Mouse (Mus musculus) lung, embryonic 15.5 days (tissue): Measurements from ENCODE around the gene Tmem150a. TPM values are rescaled to one million over a fixed set of nuclear protein-coding genes. Genes with fewer than 3 reads are reported as not detected.

ENCODE experiments used
- ATAC-seq: fragments of 200-750 bp; cut with Nextera tagmentation; 2 replicates; pipeline ENCODE4 v1.8.0; 2017; ENCODE audit warnings: moderate number of reproducible peaks, borderline replicate concordance; ENCODE audit not compliant: low FRiP score, low TSS enrichment; ENCODE audit errors: extremely low read depth
- H3K27ac ChIP-seq: fragments of 300-500 bp; sonication (generic); 2 replicates; pipeline ENCODE4 v1.5.1; 2015; ENCODE audit warnings: moderate library complexity, mild to moderate bottlenecking, inconsistent platforms
- H3K27me3 ChIP-seq: fragments of 300-500 bp; sonication (generic); 2 replicates; pipeline ENCODE4 v1.6.1; 2015; ENCODE audit warnings: inconsistent platforms
- H3K36me3 ChIP-seq: fragments of 300-500 bp; sonication (generic); 2 replicates; pipeline ENCODE4 v1.6.1; 2015; ENCODE audit warnings: inconsistent platforms
- H3K4me1 ChIP-seq: fragments of 300-500 bp; sonication (generic); 2 replicates; pipeline ENCODE4 v1.6.1; 2015; ENCODE audit warnings: inconsistent platforms
- H3K4me2 ChIP-seq: fragments of 300-500 bp; sonication (generic); 2 replicates; pipeline ENCODE4 v1.6.1; 2015; ENCODE audit warnings: inconsistent platforms, mild to moderate bottlenecking, moderate library complexity
- H3K4me3 ChIP-seq: fragments of 300-500 bp; sonication (generic); 2 replicates; pipeline ENCODE4 v1.5.1; 2015; ENCODE audit warnings: mild to moderate bottlenecking, inconsistent platforms
- H3K9ac ChIP-seq: fragments of 300-500 bp; sonication (generic); 2 replicates; pipeline ENCODE4 v1.6.1; 2015; ENCODE audit warnings: inconsistent platforms
- H3K9me3 ChIP-seq: fragments of 300-500 bp; sonication (generic); 2 replicates; pipeline ENCODE4 v1.6.1; 2016; ENCODE audit warnings: inconsistent platforms
- WGBS: fragments of 180-500 bp; shearing (Covaris S2); methylation state at CpG from one replicate; pipeline ENCODE4 v1.1.7; 2015; 5-methylcytosine and 5-hydroxymethylcytosine counted together
- polyA plus RNA-seq: library from polyadenylated mRNA; unstranded; fragments of >200 nt; fragmentation: Nextera tagmentation; extraction: Ambion mirVana; gene quantifications from 2 replicates; pipeline ENCODE4 v1.2.1, GENCODE M21; 2015

The Tmem150a gene
- polyA plus RNA-seq, 1 experiment from 2014 or later = 12.1 TPM

DNA sequence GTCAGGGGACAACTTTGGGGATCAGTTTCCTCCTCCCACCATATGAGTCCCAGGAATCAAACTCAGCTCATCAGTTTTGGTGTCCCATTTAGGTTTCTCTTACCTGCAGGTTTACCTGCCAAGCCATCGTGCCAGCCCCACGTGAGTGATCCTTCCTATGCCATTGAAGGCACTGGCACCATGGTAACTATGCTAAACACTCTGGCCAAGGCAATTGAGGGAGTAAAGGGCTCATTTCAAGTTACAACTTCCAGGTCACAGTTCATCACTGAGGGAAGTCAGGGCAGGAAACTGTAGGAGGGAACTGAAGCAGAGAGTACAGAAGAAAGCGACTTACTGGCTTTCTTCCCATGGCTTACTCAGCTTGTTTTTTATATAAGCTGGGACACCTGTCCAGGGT, 11.1 kb downstream of the Tmem150a start:
- Histone ChIP-seq H3K4me3 (no peak overlapping the region), H3K36me3 (no peaks in the 10 kb centered on the region), H3K9ac (no peak overlapping the region), H3K9me3 (no peaks in the 10 kb centered on the region), H3K4me2 (no peak overlapping the region), H3K27ac (no peak overlapping the region), H3K4me1 (peaks cover 26% of the 10 kb centered on the region), H3K27me3 (no peaks in the 10 kb centered on the region)
- no peak for ATAC-seq
- WGBS = 51% methylated on average over 3 of the region's 3 CpGs

DNA sequence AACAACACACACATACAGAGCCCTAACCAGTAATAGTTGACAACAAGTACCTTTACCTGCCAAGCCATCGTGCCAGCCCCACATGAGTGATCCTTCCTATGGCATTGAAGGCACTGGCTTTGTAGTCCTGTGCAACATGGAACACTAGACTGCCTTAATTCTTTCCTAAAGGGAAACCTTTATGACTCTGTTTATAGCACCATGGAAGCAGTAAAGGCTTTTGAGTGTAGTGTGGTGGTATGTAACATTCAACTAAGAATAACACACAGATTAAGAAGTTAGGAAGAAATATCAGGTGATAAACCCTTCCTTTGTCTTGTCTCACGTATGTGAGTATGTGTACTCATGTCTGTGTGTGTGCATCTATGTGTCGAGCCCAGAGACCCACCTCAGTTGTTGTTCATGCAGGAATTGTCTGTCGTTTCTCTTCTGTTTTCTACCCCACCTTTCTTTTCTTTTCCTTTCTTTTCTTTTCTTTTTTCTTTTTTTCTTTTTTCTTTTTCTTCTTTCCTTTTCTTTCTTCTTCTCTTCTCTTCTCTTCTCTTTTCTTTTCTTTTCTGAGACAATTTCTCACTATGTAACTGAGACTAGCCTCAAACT, 11.7 kb downstream of the Tmem150a start, which contains the start of gene Rnf181:
Gene Rnf181, minus strand, starts transcription at position 113 of the 600 bp plus-strand sequence.
- Histone ChIP-seq H3K9ac (no peak within 1 kb of the TSS), H3K9me3 (no peaks in the 10 kb centered on the region), H3K4me3 (no peak within 1 kb of the TSS), H3K27ac (no peak within 1 kb of the TSS), H3K27me3 (no peaks in the 10 kb centered on the region), H3K36me3 (no peaks in the 10 kb centered on the region), H3K4me2 (no peak within 1 kb of the TSS), H3K4me1 (peaks cover 25% of the 10 kb centered on the region)
- no peak for ATAC-seq
- 66% methylated on average over 4 of the region's 4 CpGs for WGBS

DNA sequence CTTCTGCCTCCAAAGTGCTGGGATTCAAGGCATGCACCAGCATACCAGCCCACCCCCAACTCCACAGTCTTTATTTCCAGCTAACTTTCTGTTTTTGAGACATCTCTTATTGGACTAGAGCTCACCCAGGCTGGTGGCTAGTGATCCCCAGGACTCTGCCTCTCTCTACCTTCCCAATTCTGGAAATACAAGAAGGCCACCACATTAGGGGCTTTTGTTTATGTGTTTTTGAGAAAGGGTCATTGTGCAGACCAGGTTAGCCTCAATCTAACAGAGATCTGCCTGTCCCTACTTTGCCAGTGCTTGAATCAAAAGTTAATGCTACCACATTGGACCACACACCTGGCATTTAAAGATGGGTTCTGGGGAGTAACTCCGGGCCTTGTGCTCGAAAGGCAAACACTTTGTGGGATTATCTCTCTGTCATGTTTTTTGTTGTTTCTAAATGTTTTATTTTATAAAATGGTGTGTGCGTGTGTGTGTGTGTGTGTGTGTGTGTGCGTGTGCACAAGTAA, 12.3 kb downstream of the Tmem150a start:
- Histone ChIP-seq H3K9ac (no peak overlapping the region), H3K4me1 (peaks cover 28% of the 10 kb centered on the region), H3K9me3 (no peaks in the 10 kb centered on the region), H3K36me3 (no peaks in the 10 kb centered on the region), H3K4me2 (no peak overlapping the region), H3K27me3 (no peaks in the 10 kb centered on the region), H3K27ac (no peak overlapping the region), H3K4me3 (no peak overlapping the region)
- ATAC-seq = no peak
- 70% methylated on average over 4 of the region's 4 CpGs for WGBS

DNA sequence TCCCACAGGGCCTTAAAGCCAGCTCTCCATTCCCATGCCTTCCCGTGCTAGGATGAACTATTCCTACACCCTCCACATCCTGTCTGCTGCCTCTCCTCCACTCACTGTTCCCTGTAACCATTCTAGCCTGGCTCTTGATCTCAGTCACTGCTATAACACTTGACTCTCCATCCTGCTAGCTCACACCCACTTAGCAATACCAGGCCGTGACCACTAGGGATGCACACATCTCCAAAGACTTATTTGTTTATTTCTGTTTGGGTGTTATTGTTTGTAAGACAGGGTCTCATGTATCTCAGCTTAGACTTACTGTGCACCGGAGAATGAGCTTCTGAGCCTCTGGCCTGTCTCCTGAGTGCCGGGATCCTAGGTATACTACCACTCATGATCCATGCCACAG, 14.3 kb downstream of the Tmem150a start:
- no peaks in the 10 kb centered on the region for H3K36me3 ChIP-seq
- H3K9me3 ChIP-seq = no peaks in the 10 kb centered on the region
- H3K27me3 ChIP-seq = no peaks in the 10 kb centered on the region
- H3K4me2 ChIP-seq = no peak overlapping the region
- no peak overlapping the region for H3K27ac ChIP-seq
- H3K9ac ChIP-seq = no peak overlapping the region
- H3K4me3 ChIP-seq = no peak overlapping the region
- ATAC-seq = no peak
- 63% methylated on average over 4 of the region's 4 CpGs for WGBS
- H3K4me1 ChIP-seq = peaks cover 34% of the 10 kb centered on the region

DNA sequence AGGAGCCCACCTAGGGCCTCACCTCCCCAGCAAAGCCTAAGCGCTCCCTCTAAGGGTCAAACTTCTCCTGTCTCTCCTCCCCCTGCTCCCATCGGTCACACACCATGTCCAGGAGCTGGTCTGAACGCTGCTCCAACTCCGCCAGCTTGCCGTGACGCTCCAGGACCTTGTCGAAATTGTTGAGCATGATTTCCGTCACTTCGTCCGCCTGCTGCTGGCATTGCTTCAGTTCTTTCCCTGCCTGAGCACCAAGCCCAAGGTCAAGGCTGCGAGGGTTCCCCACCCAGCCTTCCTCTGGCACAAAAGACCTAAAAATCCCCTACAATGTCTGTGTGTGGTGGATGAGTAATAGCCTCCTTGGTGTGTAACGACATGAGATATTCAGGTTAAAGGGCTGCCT, 14.8 kb downstream of the Tmem150a start:
- Histone ChIP-seq H3K4me2 (no peak overlapping the region), H3K9ac (no peak overlapping the region), H3K4me3 (no peak overlapping the region), H3K9me3 (no peaks in the 10 kb centered on the region), H3K27ac (peak overlapping the region; percentile 59; the same call in 1 of the 2 replicates), H3K4me1 (peaks cover 34% of the 10 kb centered on the region), H3K27me3 (no peaks in the 10 kb centered on the region), H3K36me3 (no peaks in the 10 kb centered on the region)
- no peak for ATAC-seq
- 72% methylated on average over 12 of the region's 12 CpGs for WGBS

DNA sequence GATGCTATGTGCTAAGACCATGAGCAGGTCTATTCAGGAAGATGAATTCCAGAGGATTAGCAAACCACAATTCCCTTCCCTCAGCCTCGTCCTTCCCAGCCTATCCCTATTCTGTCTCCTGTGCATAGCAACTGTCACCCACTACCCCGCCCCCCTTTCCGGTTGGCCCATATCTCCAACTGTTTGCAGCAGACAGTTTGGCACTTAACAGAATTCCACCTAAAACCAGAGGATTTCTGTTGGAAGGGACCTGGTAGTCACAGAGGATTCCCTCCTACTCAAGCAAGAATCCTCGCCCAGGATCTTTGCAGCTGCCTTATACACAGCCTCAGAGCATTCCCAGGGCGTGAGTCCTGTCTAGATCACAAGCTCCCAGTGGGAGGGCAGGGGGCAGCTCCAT, 15.9 kb downstream of the Tmem150a start:
- ATAC-seq = peak; percentile 44; the same call in 1 of the 2 replicates
- Histone ChIP-seq H3K9ac (no peak overlapping the region), H3K27ac (peak overlapping the region; percentile 59), H3K9me3 (no peaks in the 10 kb centered on the region), H3K4me1 (peaks cover 34% of the 10 kb centered on the region), H3K27me3 (no peaks in the 10 kb centered on the region), H3K36me3 (no peaks in the 10 kb centered on the region), H3K4me3 (no peak overlapping the region), H3K4me2 (no peak overlapping the region)
- WGBS = 28% methylated on average over 5 of the region's 5 CpGs

DNA sequence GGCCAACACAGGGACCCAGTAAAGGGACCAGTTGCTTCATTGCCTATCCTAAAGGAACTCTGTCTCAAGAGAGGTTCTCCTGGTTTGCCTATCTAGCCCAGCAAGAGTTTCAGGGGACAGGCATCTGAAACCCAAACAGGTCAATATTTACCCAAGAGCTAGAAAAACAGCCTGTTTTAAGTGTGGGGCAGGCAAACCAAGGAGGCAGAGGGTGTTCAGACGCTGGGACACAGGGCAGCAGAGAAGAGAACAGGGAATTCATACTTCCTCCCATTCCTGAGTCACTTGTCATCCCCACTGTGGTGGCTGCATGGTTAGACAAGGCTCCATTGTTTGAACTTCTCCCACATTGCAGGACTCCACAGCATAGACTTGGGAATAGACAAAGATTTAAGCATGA, 16.3 kb downstream of the Tmem150a start:
- H3K27ac ChIP-seq = peak overlapping the region; percentile 59
- H3K27me3 ChIP-seq = no peaks in the 10 kb centered on the region
- no peak overlapping the region for H3K4me3 ChIP-seq
- no peak overlapping the region for H3K4me2 ChIP-seq
- 11% methylated on average over 1 of the region's 1 CpGs for WGBS
- ATAC-seq = no peak
- no peaks in the 10 kb centered on the region for H3K36me3 ChIP-seq
- no peaks in the 10 kb centered on the region for H3K9me3 ChIP-seq
- H3K4me1 ChIP-seq = peaks cover 34% of the 10 kb centered on the region
- H3K9ac ChIP-seq = no peak overlapping the region

DNA sequence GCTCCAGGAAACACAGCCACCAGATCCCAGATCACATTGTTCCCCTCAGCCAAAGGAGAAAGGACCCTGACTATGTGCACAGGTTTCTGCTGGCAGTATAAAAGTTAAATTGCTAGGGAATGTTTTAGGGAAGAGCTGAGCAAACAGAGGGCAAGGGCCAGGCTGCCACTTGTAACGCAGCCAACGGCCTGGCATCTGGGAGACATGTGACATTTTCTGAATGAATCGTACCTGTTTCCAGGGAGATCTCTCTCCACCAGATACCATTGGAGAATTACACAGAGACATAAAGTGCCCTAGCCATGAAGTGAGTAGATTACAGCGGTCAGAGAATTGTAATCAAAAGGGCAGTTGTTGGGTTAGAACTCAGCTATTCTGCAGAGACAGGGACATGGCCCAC, 17.9 kb downstream of the Tmem150a start:
- peak overlapping the region; percentile 59 for H3K27ac ChIP-seq
- WGBS = 57% methylated on average over 4 of the region's 4 CpGs
- H3K4me3 ChIP-seq = no peak overlapping the region
- no peaks in the 10 kb centered on the region for H3K9me3 ChIP-seq
- H3K4me2 ChIP-seq = no peak overlapping the region
- H3K4me1 ChIP-seq = peaks cover 34% of the 10 kb centered on the region
- no peaks in the 10 kb centered on the region for H3K36me3 ChIP-seq
- no peak for ATAC-seq
- H3K9ac ChIP-seq = no peak overlapping the region
- H3K27me3 ChIP-seq = no peaks in the 10 kb centered on the region

DNA sequence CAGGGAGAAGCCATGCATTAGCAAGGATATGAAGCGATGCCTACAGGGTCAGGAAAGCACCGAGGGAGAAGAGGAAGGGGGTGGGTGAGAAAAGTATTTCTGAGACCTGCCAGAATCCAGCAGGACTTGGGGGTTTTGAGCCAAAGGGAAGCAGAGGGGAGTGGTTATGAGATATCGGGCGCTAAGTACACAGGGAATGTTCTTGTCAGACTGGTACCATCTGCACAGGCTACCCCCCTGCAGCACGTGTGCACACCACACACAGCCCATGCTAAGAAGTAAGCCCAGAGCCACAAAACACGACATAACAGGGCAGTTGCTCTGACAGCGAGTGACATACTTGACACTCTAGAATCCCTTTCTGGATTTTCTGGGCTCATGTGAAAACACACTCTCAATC, 19.0 kb downstream of the Tmem150a start:
- no peaks in the 10 kb centered on the region for H3K27me3 ChIP-seq
- peaks cover 34% of the 10 kb centered on the region for H3K4me1 ChIP-seq
- H3K27ac ChIP-seq = peak overlapping the region; percentile 59
- H3K36me3 ChIP-seq = no peaks in the 10 kb centered on the region
- WGBS = 31% methylated on average over 7 of the region's 7 CpGs
- no peak overlapping the region for H3K4me3 ChIP-seq
- H3K9me3 ChIP-seq = no peaks in the 10 kb centered on the region
- ATAC-seq = peak; percentile 21; the same call in 1 of the 2 replicates
- no peak overlapping the region for H3K9ac ChIP-seq
- peak overlapping the region; percentile 0; the same call in 1 of the 2 replicates for H3K4me2 ChIP-seq

DNA sequence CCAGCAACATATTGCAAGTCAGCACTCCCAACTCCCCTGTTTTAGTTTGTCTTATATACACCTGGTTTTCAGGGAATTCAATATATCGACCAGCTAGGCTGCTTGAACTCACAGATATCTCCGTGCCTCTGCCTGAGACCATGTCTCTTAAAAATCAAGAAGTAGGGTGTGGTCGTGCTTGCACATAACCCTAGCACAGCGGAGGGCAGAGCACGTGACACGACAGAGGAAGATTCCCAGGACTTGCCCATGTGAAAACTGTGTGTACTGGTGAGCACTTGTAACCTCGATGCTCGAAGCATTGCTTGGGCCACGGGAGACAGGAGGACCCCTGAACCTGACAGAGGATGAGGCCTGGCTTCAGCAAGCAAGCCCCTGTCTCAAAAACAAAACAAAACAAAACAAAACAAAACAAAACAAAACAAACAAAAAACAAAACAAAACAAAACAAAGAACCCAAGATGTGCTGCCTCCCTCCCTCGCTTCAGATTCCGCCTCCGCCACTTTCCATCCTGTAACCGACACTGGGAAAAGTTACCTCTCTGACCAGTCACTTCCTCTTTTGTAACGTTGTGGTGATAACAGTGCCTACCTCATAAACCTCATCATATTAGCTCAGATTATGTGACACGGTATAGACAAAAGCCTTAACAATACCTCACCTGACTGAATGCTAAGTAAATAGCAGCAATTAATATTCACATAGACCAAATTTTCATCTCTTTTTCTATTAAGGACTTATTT, 19.7 kb downstream of the Tmem150a start:
- no peak for ATAC-seq
- Histone ChIP-seq H3K9ac (no peak overlapping the region), H3K4me3 (no peak overlapping the region), H3K27ac (no peak overlapping the region), H3K9me3 (no peaks in the 10 kb centered on the region), H3K4me1 (peaks cover 34% of the 10 kb centered on the region), H3K27me3 (no peaks in the 10 kb centered on the region), H3K36me3 (no peaks in the 10 kb centered on the region), H3K4me2 (no peak overlapping the region)
- WGBS = 77% methylated on average over 15 of the region's 15 CpGs

DNA sequence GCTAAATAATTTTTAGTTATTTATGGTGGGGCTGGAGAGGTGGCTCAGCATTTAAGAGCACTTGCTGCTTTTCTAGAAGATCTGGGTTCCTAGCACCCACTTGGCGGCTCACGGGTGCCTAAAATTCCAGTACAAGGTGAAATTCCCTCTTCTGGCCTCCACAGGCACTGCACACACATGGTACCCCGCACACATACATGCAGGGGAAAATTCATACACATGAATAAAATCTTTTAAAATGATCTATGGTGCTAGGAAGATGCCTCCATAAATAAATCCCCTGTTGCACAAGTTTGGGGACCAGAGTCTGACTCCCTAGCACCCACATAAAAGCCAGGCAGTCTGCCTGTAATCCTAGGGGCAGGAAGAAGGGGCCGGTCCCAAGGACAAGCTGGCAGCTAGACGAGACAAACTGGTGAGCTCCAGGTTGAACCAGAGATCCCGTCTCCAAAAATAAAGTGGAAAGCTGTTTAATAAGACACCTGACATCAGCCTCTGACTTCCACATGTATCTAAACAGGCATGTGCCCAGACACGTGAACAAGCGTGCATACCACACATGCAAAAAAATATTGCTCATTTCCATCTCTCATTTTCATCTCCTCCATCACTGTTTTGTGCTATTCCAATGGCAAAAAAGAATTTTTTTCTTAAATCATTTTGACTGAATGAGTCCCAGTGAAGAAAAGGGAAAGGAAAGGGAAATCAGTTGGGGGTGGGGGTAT, 23.4 kb downstream of the Tmem150a start:
- H3K27me3 ChIP-seq = no peaks in the 10 kb centered on the region
- no peaks in the 10 kb centered on the region for H3K9me3 ChIP-seq
- H3K27ac ChIP-seq = no peak overlapping the region
- no peak overlapping the region for H3K9ac ChIP-seq
- H3K4me1 ChIP-seq = peaks cover 15% of the 10 kb centered on the region
- 0 out of 2 replicates have a peak overlapping the region, but pooled peaks have one; percentile 62 for H3K4me3 ChIP-seq
- WGBS = 89% methylated on average over 8 of the region's 8 CpGs
- ATAC-seq = no peak
- peak overlapping the region; percentile 83 for H3K4me2 ChIP-seq
- H3K36me3 ChIP-seq = no peaks in the 10 kb centered on the region
